Mouse (Mus musculus) cerebellum, adult 2 months (tissue): ENCODE measurements around the gene Zdhhc4. TPM values are rescaled to one million over a fixed set of nuclear protein-coding genes. Genes with fewer than 3 reads are reported as not detected.

Experiments
- DNase-seq, 2 experiments: peaks; one replicate each; pipeline ENCODE4 v3.0.0; 2021
- H3K27ac ChIP-seq: fragments of 200-500 bp; 2 replicates; pipeline ENCODE4 v1.5.1; 2012; ENCODE audit warnings: low read length, control low read depth, inconsistent platforms; ENCODE audit not compliant: insufficient read depth
- H3K27me3 ChIP-seq: fragments of 200-500 bp; 2 replicates; pipeline ENCODE4 v1.6.1; 2012; ENCODE audit warnings: inconsistent platforms, mild to moderate bottlenecking, low read length, moderate library complexity; ENCODE audit not compliant: control insufficient read depth, insufficient read depth
- H3K4me1 ChIP-seq: fragments of 200-500 bp; 2 replicates; pipeline ENCODE4 v1.6.1; 2011; ENCODE audit warnings: low read length; ENCODE audit not compliant: control insufficient read depth, insufficient read depth
- H3K4me3 ChIP-seq: fragments of 200-500 bp; replicated peaks from 2 replicates; pipeline ENCODE3; 2011; ENCODE audit warnings: mild to moderate bottlenecking, low read depth, low read length, control low read depth; ENCODE audit not compliant: insufficient read depth
- CTCF ChIP-seq: fragments of 200-500 bp; IDR thresholded peaks from 2 replicates; pipeline ENCODE4 v1.5.1; 2011; ENCODE audit warnings: low read depth, mild to moderate bottlenecking, control low read depth, low read length, moderate library complexity, borderline replicate concordance; ENCODE audit not compliant: insufficient read depth
- POLR2A ChIP-seq: fragments of 200-500 bp; IDR thresholded peaks from 2 replicates; pipeline ENCODE4 v1.6.1; 2011; ENCODE audit warnings: low read length, control low read depth, borderline replicate concordance; ENCODE audit not compliant: insufficient read depth
- WGBS: fragments of 180-500 bp; shearing (Covaris S2); methylation state at CpG from one replicate; pipeline ENCODE4 v1.1.7; 2018; 5-methylcytosine and 5-hydroxymethylcytosine counted together
- polyA plus RNA-seq: library from polyadenylated mRNA; depleted of rRNA; stranded (reverse); fragments of >200 nt; gene quantifications from 2 replicates; pipeline ENCODE4 v1.2.3, GENCODE M21; 2012

Gene Zdhhc4
- polyA plus RNA-seq, 1 experiment, result 68.3 TPM

GRCm38 (mm10) chr5:143356017-143356416 lies 27.0 kb upstream of the Zdhhc4 start:
- 54% methylated on average over 5 of the region's 5 CpGs for WGBS
- TF ChIP-seq CTCF (no peak), POLR2A (no peak)
- H3K27me3 ChIP-seq, result no peaks in the 10 kb centered on the region; the same call in 1 of the 2 replicates

GRCm38 (mm10) chr5:143346367-143346766 lies 17.3 kb upstream of the Zdhhc4 start:
- TF ChIP-seq CTCF, result no peak
- no peak for TF ChIP-seq POLR2A
- Histone ChIP-seq H3K4me1 (no peaks in the 10 kb centered on the region), H3K4me3 (no peak overlapping the region), H3K27ac (no peak overlapping the region), H3K27me3 (no peaks in the 10 kb centered on the region)
- no peak for DNase-seq
- 15% methylated on average over 8 of the region's 8 CpGs for WGBS

More at GRCm38 (mm10) chr5:143356017-143356416, 27.0 kb upstream of the Zdhhc4 start:
- Histone ChIP-seq H3K27ac (no peak overlapping the region), H3K4me1 (no peaks in the 10 kb centered on the region; the same call in 1 of the 2 replicates), H3K4me3 (no peak overlapping the region)
- DNase-seq, result no peak

- no peak for DNase-seq
- H3K27me3 ChIP-seq, result no peaks in the 10 kb centered on the region
- H3K4me3 ChIP-seq, result no peak overlapping the region
- 46% methylated on average over 6 of the region's 6 CpGs for WGBS
- no peak for TF ChIP-seq CTCF
- TF ChIP-seq POLR2A, result no peak
- no peaks in the 10 kb centered on the region for H3K4me1 ChIP-seq
- no peak overlapping the region for H3K27ac ChIP-seq
Observed at GRCm38 (mm10) chr5:143339603-143340002, 10.5 kb upstream of the Zdhhc4 start.

GRCm38 (mm10) chr5:143336559-143336958 lies 7.5 kb upstream of the Zdhhc4 start:
- no peak for TF ChIP-seq POLR2A
- no peak for TF ChIP-seq CTCF
- Histone ChIP-seq H3K27me3 (no peaks in the 10 kb centered on the region), H3K4me1 (no peaks in the 10 kb centered on the region), H3K27ac (no peak overlapping the region), H3K4me3 (no peak overlapping the region)
- no peak for DNase-seq
- WGBS, result 66% methylated on average over 6 of the region's 6 CpGs

GRCm38 (mm10) chr5:143335089-143335460 lies 6.0 kb upstream of the Zdhhc4 start:
- 67% methylated on average over 7 of the region's 7 CpGs for WGBS
- no peak for DNase-seq
- Histone ChIP-seq H3K4me1 (no peaks in the 10 kb centered on the region), H3K27me3 (no peaks in the 10 kb centered on the region), H3K27ac (no peak overlapping the region), H3K4me3 (no peak overlapping the region)
- TF ChIP-seq CTCF (no peak), POLR2A (no peak)

- no peak for TF ChIP-seq POLR2A
- TF ChIP-seq CTCF, result no peak
- Histone ChIP-seq H3K27ac (no peak overlapping the region), H3K4me3 (no peak overlapping the region), H3K27me3 (no peaks in the 10 kb centered on the region), H3K4me1 (no peaks in the 10 kb centered on the region)
- DNase-seq, result no peak
- 54% methylated on average over 14 of the region's 14 CpGs for WGBS
Observed at GRCm38 (mm10) chr5:143334418-143335088, 5.5 kb upstream of the Zdhhc4 start.

GRCm38 (mm10) chr5:143333872-143334271 lies 4.8 kb upstream of the Zdhhc4 start:
- 1% methylated on average over 5 of the region's 5 CpGs for WGBS
- TF ChIP-seq CTCF (peak; percentile 77), POLR2A (no peak)
- Histone ChIP-seq H3K4me1 (no peaks in the 10 kb centered on the region), H3K27me3 (no peaks in the 10 kb centered on the region), H3K4me3 (no peak overlapping the region), H3K27ac (no peak overlapping the region)
- peak; percentile 66 to 77 for DNase-seq

- no peak overlapping the region for H3K27ac ChIP-seq
Observed at GRCm38 (mm10) chr5:143317288-143317610, 11.8 kb downstream of the Zdhhc4 start.

More at GRCm38 (mm10) chr5:143317288-143317610, 11.8 kb downstream of the Zdhhc4 start:
- no peak for TF ChIP-seq CTCF
- no peak for TF ChIP-seq POLR2A
- H3K4me3 ChIP-seq, result no peak overlapping the region
- H3K27me3 ChIP-seq, result no peaks in the 10 kb centered on the region
- 69% methylated on average over 8 of the region's 8 CpGs for WGBS
- peaks cover 8% of the 10 kb centered on the region for H3K4me1 ChIP-seq
- no peak for DNase-seq
